Mouse (Mus musculus) gastrocnemius, adult 8-10 months (tissue): ENCODE measurements around the gene Col4a4. TPM values are rescaled to one million over a fixed set of nuclear protein-coding genes. Genes with fewer than 3 reads are reported as not detected.
A peak's percentile ranks its signal among the peaks of the same experiment; 100 is the strongest.

Experiments
- DNase-seq, 2 experiments: peaks; one replicate each; pipeline ENCODE4 v3.0.0; 2022; ENCODE audit warnings: low spot score in 2 of 2
- total RNA-seq, 4 experiments: library from RNA; stranded (reverse); gene quantifications; 2 replicates each; pipeline ENCODE4 v1.2.4; 2022

The Col4a4 gene
- total RNA-seq: under 1 TPM; 0.39 to 0.97 (median 0.74) TPM

GRCm38 (mm10) chr1:82586713-82587399 is at the start of gene Col4a4, which contains the start of gene Col4a3:
Gene Col4a4, minus strand, starts transcription at chr1:82586849.
Gene Col4a3, plus strand, starts transcription at chr1:82586921.
- DNase-seq: peak in 1 of 2 experiments; percentile 40

DNA sequence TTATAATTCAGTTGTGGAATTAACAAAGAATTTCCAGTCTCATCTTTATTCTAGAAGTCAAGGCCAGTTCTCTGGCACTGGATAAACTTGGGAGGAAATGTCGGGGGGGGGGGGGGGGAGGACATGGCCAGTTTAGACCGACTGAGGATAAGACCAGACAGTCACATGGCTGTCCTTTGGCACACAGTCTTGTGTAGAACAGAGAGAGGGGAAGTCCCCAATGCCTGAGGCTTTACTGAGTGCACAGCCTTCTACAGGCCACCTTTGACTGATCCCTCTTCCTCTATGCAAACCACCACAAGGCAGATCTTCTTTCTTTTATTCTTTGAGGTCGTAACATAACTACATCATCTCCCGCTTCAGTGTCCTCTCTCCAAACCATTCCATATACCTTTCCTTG is 49.7 kb upstream of the Col4a4 start:
- no peak for DNase-seq

GRCm38 (mm10) chr1:82635254-82635620 is 48.6 kb upstream of the Col4a4 start:
- no peak for DNase-seq

GRCm38 (mm10) chr1:82634545-82635253 is 48.0 kb upstream of the Col4a4 start:
- DNase-seq: peak; percentile 21 to 60

DNA sequence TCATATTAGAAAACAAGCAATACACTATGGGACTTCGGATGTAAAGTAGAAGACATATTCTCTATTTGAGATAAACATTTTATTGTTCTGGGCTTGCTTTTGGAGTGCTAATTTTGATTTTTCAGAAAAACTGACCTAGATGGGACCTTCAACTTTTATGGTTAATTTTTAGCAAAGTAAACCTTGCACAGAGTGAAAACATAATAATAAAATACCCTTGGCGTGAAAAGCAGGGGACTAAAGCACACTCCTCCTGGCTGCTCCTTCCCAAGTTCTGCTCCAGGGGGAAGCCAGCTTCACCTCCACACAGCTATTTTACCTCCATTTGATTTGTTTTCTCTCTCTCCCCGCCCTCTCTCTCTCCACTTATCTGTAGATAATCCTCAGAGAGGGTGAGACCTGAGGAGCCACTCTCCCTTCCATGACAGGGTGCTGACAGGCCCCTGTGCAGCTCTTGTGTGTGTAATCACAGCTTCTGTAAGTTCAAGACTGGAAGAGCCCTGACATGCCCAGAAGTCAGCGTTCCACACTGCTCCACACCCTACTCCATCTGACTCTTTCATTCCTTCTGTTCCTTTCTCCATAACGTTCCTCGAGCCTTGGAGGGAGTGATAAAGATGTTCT is 44.6 kb upstream of the Col4a4 start:
- DNase-seq: no peak

GRCm38 (mm10) chr1:82629495-82629894 is 42.8 kb upstream of the Col4a4 start:
- no peak for DNase-seq

DNA sequence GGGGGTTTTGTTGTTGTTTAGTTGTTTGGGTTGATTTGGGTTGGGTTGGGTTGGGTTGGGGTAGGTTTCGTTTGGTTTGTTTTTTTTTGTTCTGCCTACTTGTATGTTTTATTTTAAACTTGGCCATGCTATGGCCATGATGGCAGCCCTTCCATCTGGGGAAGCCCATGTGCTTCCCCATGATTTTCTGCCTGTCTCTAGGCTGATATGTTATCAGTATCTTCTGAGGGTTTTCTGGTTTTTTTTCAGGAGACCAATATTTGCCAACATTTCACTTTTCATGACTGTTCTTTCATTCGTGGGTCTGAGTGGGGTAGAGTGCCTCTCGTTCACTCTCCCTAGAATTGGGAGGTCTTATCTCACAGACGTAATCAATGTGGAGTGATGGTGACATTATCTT is 41.0 kb upstream of the Col4a4 start:
- no peak for DNase-seq

DNA sequence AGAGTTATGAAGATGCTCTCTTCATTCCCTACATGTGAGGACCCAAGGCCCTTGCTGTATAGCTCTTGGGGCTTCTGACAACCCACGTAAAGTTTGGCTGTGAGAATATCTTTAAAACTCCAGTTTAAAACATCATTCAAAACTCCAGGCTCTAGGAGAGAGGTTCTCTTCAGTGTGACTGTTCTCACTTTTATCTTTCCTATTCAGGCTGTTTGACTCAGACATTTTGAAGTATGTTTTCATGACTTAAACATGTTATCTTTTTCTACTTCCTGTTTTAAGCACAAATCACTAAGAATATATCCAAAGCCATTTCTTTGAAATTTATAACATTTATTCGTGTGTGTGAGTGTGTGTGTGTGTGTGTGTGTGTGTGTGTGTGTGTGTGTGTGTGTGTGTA is 38.8 kb upstream of the Col4a4 start:
- DNase-seq: no peak

DNA sequence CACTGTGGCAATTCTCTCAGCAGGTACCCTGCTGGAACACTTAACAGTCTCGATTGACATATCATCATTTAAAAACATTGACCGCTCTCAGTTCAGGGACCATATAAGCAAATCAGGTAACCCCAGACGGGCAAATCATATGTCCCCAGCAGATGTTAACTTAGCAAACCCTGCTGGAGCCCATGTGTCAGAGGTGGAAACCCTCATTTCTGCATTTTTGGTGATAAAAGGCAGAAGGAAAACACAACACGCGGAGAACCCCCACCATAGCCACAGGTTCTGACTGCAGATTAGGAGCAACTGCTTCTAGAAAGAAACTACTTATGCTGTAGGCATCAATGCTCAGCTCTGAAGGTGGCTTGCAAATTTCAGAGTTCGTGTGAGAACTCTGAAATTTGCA is 38.3 kb upstream of the Col4a4 start:
- no peak for DNase-seq

- no peak for DNase-seq
Observed at GRCm38 (mm10) chr1:82619981-82620380, 33.3 kb upstream of the Col4a4 start.

DNA sequence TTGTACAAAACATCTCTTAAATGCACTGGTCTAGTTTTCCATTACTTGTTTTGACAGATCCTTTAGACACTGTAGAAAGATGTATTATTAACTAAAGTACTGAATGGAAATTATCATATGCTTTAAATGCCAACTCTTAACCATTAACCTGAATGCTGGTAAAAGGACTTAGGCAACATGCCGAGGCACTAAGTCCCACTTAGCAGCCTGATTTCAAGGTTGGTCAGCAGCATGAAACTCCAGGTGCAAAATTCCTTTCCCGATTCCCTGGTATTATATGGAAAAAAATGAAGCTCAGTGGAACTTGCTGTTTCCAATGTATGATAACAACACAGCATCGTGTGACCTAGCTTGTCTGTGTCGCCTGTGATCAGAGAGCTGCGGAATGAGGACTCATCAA is 31.9 kb upstream of the Col4a4 start:
- no peak for DNase-seq

DNA sequence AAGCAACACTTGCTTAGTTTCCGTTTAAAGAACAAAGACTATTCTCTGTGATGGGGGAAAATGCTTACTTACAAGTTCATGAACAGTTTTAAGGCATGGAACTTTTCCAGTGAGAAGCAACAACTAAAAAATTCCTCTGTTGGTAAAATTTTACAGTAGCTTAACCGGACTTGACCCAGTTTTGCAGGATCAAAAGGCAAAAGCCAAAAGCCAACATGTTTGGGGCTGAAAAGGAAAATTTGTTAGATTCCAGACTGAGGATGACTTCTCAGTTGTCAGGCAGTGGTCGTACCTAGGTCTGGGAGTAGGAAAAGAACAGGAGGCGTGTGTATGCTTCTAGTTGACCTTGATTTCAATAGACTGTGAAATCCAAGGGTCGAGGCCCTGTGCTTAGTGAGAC is 31.4 kb upstream of the Col4a4 start:
- DNase-seq: no peak

DNA sequence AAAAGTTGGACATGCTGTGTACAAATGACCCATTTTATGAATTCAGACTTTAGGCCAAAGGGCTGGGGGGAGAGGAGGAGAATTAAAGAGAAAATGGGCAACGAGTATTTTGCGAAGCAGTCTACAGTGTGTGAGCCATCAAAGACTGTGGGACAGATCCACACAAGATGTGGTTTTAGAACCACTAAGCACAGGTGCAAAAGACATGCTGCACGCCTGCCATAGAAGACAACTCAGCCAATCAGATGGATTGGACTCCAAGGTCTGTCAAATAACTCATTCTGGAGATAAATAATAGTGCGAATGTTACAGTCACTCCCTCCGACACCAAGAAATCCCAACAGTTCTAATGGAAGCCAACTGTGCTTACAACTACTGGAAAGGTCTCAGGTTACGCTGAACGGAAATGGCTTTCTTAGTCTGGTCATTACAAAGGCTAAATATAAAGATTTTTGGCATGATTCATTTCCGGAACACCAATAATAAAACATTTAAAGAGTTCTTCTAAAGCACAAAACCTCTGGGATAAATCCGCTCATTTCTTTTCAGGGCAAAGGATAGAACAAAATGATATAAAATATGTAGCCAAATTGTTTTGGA is 25.5 kb upstream of the Col4a4 start:
- DNase-seq: no peak

GRCm38 (mm10) chr1:82608646-82609262 is 22.1 kb upstream of the Col4a4 start:
- DNase-seq: no peak

- DNase-seq: no peak
Observed at GRCm38 (mm10) chr1:82605856-82606255, 19.2 kb upstream of the Col4a4 start.

- no peak for DNase-seq
Observed at GRCm38 (mm10) chr1:82605347-82605746, 18.7 kb upstream of the Col4a4 start.

DNA sequence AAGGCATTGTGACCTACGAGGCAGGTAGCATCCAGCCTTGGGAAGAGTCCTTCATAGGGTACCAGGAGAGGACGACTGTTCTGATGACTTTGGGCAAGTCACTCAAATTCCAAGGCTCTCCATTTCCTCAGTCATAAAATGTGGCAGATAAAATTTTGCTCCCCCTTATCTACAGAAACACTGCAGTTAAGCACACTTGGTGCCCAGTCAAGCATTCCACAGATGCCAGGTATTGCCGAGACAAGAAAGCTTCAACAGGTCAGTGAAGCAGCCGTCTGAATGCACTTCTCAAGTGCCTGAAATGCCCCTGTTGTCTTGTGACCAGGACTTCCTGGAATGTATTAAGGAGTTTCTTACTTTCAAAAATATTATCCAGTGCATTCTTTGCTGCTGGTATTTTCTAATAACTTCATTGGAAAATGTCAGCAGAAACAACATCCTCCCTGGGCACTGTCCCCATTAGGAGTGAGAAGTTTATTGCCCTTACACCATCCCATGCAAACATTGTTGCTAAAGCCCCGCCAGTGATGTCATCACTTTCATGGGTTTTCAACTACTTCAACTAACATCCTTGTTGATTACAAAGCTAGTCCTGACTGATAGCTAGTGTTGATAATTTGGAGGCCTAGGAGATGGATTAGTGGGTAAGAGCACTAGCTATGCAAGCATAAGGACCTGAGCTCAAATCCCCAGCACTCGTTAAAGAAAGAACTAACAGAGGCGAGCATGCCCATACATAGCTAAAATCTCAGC is 16.7 kb upstream of the Col4a4 start:
- no peak for DNase-seq

GRCm38 (mm10) chr1:82596864-82597596 is 10.4 kb upstream of the Col4a4 start:
- DNase-seq: no peak

DNA sequence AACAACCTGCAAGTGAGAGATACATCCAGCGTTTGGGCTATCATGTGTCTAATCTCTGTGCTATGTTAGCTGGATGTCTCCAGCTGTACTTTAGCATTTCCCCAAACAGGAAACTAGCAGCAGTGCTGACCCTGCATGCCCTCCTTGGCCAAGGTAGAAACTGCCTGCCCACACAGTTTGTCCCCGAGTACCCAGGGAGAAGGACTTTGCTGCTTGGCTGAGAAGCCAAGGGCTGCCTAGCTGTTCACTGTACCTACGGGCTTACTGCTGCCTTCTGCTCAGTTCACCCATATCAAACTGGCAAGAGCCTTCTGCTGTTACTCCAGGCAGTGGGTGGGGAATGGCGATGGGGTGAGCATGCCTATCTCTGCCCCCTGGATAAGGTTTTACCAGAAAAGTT is 3.6 kb upstream of the Col4a4 start:
- DNase-seq: no peak

- DNase-seq: no peak
Observed at GRCm38 (mm10) chr1:82585981-82586380, 668 bp downstream of the Col4a4 start.
